Mouse (Mus musculus) CD8-positive naive resting alpha-beta T cell, adult 2 months (primary cell): ENCODE results near the gene Krt33b.

Source experiments
- DNase-seq, 2 experiments: peaks; one replicate each; pipeline ENCODE4 v3.0.0; 2022; ENCODE audit warnings: low read depth in 2 of 2, low spot score in 2 of 2

Gene Krt33b

DNA sequence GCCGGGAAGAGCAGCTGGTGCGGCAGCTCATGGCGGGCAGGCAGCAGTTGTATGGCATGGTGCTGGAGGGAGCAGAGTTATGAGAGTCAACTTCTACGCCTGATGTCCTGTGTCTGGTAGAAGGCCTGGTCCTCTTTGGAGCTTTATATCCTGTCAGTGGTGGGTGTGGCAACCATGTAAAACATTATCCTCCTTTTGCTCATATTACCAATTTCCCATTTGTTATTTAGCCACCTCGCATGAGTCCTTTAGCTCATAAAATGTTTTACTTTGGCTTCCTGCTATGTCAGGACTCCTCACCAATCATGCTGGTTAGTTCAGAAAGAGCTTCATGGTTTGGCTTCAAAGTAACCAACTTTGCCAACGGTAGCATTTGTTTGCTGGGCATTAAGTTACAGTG lies at the start of gene Krt33b:
Gene Krt33b (minus strand): TSS at position 101 of the 400 bp plus-strand sequence.
- no peak for DNase-seq

DNA sequence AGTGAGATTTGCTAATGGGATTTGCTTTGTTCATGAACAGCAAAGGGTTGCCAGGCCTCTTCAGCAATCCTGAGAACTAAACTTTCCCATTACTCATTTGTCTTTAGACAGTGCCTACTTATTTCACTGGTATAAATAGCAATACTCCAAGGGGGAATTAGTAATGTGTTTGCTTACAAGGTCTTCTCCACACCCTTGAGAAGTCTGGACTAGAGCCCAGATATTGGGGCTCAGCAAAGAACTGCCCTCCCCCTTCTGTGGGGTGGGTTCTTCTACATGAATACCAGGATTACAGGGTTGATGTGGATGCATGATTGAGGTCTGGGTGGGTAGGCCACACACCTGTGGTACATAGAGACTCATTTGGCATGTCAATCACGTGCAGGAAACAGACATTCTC lies 44.2 kb upstream of the Krt33b start:
- no peak for DNase-seq

DNA sequence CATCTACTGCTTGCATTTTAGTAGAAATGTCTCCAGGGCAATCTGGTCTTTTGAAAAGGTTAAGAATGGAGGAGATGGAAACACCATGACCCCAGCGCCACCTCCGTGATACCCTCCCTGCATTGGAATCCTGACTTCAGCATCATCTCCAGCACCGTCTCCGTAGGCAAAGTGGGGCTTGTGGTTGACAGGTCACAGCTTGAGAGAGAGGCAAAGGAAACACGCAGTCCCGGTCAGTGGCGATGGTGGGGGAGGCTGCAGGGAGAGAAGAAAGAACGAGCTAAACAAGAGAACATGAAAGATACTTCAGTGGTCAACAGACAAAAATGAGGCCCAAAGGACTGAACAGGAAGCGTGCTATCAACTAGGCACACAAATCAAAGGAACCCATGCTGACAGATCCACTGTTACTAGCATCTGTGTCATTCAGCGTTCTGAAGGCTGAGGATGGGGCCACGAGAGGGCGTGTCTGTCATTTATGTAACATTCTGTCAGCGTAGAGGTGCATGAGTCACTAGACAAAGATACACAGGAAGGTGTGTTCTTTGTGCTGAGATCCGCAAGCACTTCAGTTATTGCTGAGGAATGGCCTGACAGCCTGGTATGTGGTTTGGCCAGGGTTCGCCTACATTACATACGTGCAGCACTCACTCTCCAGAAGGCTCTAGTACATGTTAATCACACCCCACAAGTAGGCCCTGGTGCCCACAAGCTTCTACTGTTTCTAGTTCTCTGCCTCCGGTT lies 37.8 kb upstream of the Krt33b start:
- no peak for DNase-seq

DNA sequence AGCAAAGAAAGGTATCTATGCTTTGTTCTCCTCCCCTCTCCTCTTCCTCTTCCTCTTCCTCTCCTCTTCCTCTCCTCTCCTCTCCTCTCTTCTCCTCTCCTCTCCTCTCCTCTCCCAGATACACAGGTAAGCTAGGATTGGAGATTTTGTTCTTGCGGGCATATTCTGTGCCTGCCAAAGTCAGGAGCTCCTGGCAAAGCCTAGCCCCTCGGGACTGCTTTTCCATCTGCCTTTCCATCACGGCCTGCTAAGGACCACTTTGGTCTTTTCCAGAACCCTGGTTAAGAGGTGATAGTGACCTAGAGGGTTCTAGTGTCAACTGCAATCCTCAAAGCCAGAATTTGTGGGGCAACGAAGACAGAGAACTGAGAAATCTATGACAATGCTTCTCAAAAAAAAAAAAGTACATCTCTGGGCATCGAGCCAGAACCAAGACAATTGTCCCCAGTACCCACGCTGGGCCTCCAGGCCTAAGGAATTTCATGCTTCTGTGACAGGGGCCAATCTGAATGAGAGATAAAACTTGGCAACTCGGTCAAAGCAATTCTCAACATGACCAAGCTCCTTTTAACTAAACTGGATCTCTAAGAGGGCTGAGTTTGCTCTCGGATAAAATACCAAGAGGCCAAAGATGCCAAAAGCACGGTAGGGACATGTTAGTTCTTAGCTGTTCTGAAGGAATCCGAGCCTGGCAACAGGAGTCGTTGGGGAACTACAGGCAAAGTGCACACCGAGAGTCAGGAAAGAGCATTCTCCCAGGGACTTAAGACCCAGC lies 36.8 kb upstream of the Krt33b start:
- no peak for DNase-seq

DNA sequence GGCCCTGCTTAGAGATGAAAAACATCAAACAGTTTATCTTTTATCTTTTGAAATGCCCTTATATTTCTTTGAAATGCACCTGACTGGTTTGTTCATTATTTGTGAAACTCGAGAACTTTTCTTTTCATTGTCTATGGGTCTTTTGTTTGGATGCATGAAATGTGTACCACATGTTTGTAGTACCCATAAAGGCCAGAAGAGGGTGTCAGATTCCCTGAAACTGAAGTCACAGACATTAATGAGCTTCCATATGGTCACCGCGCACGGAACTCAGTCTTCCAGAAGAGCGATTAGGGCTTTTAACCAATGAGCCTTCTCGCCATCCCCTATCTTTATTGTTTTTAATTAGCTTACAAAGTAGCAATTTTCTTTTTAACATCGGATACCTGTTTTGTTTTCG lies 29.2 kb upstream of the Krt33b start:
- DNase-seq, result no peak

DNA sequence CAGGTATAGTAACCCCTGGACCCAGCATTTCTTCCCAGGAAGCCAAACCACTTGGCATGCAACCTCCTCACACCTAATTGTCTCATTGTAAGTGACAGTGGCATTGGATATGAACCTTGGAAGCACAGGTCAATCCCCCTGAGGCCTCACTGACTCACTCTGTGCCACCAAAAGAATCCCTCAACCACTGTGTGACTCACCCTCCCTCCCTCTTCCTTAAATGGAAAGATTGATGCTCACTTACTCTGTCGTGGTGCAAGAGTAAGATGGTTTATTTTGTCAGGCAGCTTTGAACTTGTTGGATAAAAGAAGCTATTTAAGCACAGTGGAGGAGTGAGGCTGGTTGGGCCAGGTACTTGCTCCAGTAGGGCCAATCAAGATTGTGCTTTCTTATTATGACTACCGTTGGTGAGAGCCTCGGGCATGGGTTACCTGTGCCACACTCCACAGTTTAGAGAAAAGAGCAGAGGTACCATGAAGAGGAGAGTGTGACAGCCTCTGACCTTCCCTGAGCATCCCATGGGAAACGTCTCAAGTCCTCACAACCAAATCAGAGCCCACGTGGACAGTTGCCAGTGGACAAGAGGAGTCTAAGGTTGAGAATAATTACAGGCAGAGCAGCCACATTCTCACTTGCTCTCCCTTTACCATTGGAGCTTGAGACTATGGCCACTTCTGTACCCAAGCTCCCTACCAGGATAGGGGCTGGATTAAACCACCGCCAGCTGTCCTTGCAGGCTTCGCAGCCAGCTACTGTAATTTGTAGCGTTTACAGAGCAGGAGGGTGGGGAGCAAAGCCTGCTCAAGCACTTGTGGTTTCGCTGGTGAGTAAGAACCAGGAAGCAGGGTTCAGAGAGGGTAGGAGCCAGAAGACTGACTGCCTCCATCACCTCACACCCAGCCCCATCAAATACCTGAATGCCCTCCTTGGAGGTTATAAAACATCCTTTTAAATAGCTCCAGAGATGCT lies 26.3 kb upstream of the Krt33b start:
- no peak for DNase-seq

DNA sequence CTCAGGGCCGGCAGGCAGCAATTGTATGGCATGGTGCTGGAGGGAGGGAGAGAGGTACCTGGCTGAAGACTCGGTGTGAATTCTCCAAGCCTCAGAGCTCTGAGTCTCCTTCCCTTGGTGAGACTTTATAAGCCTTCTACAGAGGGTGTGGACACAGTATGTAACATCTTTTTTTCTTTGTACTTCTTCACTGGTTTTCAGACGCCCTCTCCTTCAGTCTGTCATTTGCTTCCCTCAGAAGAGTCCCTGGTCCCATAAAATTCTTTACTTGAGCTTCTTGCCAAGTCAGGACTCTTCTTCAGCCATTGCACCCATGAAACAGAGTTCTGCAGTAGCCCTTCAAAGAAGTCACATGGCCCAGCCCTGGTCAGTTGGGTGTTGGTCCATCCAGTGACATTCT lies 20.8 kb upstream of the Krt33b start, which contains the start of gene Krt31:
Gene Krt31 (minus strand): TSS at position 101 of the 400 bp plus-strand sequence.
- DNase-seq, result no peak

DNA sequence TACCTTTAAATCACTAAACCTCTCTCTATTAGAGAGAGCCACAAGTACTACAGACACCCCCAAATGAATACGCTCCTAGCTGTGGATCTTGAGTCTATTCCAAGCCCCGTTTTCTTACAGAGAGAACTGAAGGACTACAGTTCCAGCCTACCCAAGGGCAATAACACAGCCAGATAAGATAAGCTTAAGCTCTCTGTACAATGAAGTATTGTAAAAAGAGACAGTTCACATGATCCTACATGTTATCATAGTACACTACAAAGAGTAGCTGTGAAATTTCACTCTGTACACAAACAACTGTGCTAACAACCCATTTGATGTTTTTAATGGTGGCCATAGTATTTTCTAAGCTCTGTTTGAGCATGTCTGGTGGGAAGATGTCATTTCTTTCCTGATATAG lies 17.5 kb upstream of the Krt33b start:
- DNase-seq, result no peak

DNA sequence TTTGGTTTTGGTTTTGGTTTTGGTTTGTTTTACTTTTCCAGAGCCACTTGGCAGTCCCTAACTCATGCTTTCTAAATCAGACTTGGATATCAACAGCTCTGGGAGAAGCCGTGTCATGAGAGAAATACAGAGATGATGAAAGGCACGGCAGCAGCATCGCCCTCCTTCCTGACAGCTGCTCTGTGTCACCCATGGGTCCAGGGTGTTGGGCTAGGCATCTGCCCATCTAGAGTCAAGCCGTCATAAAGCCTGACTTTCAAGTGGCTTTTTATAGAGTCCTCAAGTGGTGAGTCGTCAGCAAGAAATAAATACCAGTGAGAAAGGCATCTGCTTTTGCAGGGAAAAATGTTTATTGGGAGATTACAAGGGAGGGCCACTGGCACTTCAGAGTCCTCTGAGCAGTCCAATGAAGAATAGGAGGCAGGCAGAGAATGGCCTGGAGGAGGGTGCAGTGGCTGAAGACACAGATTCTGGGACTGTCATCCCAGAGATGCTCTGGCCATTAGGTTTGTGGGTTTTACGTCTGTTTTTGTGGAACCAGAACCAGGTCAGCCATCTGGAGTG lies 16.7 kb upstream of the Krt33b start:
- no peak for DNase-seq

DNA sequence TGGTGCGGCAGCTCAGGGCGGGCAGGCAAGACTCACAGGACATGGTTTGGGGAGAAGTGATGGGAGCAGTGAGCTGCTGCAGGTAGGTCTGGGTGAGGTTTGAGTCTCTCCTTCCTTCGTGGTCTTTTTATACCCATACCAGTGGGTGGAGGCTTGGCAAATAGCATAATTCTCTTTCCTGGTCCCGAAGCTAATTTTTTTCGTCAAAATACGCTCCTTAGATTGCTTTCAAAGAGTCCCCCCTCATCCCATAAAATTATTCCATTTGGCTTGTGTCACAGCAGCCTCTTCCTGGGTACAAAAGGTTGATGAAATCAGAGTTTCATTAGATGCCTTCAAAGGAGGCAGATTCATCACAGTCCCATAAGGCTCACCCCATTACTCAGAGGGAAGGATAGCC lies 11.8 kb upstream of the Krt33b start, which contains the start of gene Krt34:
Gene Krt34 (minus strand): TSS at position 101 of the 400 bp plus-strand sequence.
- DNase-seq, result no peak

DNA sequence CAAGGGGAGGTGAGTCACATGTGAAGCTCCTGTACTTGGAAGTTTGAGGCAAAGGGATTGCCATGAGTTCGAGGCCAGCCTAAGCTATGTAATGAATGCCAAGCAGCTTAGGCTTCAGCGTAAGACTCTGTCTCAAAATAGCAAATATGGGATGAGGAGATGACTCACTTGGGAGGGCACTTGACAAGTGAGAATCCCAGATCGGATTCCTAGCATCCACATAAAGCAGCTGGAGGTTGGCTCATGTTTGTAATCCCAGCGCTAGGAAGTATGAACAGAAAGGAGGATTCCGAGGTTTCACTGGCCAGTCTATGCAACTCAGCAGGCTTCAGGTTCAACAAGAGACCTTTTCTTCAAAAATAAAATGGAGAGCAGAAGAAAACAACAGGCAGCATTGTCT lies 8.2 kb downstream of the Krt33b start:
- no peak for DNase-seq

DNA sequence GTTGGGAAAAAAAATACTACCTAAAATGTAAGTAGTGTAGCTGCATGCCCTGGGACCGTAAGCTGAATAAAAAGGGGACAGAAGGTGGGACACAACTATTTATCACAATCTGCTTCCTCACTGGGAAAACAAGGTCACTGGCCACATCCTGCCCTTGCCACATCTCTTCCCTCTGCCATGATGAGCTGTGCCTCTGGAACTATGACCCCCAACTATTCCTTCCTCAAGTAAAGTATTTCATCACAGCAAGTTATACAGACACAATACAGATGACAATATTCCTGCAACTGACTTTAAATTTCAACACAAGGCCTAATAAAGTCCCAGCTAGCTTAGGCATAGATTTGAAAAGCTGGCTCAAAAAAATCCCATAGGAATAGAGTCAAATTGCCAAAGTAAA lies 10.2 kb downstream of the Krt33b start:
- DNase-seq, result no peak

DNA sequence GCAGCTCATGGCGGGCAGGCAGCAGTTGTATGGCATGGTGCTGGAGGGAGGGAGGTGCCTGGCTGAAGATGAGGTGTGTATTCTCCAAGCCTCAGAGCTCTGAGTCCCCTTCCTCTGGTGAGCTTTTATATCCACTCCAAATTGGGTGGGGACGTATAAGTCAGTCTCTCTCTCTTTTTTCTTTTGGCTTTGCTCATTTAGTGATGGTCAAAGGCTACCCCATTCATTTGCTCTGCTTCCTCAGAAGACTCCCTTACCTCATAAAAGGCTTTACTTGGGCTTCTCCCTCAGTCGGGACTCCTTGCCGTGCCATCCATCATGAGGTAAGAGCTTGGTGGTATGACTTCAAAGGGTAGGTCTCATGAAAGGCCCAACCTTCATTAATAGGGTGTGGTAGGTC lies 13.6 kb downstream of the Krt33b start, which contains the start of gene Krt33a:
Gene Krt33a (minus strand): TSS at position 101 of the 400 bp plus-strand sequence.
- DNase-seq, result no peak

DNA sequence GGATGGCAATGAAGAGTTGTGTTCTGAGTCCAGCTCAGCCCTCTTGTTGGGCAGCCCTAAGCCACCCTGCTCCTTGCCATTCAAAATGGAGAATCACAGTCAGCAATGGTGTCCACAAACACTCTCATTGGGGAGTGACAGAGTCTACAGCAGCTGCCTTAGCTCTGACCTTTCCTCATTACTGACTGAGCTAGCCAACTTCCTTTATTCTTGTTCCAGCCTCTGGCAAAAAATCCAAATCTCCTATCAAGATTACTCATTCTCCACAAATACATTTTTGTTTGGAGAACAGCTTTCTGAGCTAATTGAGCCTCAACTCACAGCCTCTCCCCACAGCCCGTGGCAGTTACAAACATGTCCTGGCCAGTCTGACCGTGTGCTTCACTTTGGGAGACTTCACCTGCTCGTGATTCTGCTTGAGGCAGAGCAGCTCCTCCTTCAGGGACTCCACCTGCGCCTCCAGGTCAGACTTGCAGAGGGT lies 15.9 kb downstream of the Krt33b start:
- DNase-seq, result no peak

DNA sequence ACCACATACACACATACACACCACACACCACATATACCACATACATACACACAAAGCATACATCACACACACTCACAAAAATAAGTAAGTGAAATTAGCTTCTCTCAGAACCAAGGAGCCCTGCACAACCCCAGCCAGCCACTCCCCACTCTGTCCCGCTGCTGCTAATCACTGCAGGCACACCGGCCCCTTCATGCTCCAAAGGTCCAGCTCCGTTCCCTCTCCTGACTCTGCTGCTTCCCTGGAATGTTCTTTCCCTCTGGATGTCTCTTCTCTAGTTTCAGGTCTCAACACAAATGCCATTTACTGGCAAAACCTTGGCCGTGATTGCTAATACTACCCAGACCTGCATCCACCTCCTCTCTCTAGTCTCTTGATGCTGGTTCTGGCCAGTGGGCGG lies 19.0 kb downstream of the Krt33b start:
- DNase-seq, result no peak

DNA sequence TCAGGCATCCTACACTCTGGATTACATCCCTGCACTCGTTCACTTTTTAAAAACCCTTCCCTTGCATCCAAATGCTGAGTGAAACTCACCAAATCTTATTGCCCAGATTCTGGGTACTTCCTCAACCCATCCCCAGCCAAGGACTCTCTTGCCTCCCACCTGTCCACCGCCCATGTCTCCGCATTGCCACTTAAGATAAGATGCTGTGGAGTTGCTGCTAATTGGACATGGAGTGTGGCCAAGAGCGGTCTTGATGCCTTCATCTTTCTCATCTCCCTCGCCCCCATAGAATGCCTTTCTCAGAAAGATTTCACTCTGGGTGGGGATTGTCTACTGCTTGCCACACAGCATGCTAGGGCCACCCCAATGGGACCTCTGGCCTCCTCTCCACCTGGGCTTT lies 21.3 kb downstream of the Krt33b start:
- DNase-seq, result no peak

DNA sequence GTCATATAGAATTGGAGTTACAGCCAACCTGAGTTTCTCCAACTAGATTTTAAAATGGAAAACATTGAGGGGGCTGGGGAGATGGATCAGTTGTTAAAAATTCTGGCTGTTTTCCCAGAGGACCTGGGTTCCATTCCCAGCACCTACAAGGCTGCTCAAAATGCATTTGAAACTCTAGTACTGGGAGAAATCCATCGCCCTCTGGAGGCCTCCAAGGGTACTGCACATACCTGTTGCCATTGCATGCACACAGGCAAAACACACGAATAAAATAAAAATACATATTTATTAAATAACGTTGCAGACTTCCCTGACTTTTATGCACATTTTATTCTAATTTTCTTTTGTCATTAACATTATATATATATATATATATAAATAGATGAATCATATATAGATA lies 23.0 kb downstream of the Krt33b start:
- DNase-seq, result no peak

DNA sequence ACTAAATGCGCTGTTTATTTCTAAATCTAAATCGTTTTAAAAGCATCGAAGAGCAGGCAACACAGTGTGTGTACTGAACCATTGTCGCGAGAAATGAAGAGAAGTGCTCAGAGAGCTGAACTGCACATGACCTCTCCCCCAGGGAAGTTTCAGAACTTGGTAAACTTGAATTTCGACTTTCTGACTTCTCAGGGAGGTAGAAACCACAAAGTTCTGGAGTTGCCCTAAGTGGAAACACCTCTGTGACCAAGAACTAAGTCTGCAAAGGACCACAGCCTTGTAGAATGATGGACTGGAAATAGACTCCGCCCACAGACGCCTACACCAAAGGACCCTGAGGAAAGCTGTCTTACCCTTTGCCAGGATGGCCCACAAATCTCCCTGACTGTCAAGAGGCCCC lies 23.8 kb downstream of the Krt33b start:
- DNase-seq, result no peak

DNA sequence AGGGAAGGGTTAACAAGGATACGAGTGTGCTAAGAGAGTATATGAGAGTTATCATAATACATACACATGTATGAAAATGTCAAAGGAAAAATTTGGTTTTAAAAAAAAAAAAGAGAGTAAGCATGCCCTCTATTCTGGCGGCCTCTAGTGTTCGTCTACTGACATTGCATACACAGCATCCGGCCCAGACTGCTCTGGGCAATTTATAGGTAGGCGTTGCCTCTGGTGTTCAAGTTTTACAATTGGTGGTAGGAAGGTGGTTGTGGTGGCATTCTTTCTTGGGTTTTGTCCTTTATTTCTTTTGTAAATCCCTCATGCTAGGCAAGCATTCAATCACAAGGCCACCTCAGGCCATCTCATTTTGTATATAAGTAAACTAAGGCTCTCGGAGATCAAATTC lies 24.8 kb downstream of the Krt33b start:
- peak in 1 of 2 experiments; percentile 15 for DNase-seq

DNA sequence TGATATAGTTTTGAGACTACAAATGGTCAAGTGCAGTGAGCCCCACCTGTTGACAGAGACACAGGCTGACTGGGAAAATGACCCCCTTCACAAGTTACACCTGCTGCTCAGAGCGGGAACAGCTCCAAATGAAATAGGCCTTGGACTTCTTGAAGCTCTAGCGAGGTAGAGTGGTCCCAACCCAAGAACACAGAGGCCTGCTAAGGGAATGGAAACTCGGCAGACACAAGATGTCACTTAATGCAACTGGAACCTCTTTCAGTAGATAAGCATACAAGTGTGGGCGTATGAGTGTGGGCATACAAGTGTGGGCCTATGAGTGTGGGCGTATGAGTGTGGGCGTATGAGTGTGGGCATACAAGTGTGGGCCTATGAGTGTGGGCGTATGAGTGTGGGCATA lies 30.6 kb downstream of the Krt33b start:
- no peak for DNase-seq

DNA sequence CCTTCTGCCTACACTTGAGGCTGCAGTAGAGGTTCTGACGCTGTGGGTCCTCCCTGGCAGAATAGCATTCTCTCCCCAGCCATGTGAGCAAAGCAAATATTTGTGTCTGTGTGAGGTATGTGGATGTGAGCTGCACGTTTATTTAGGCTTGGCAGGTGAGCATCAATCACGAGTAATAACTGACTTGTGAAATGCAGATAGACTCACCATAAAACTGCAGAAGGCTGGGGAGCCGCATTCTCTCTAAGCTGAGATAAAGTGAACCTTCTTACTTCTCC lies 35.3 kb downstream of the Krt33b start:
- no peak for DNase-seq
